Mouse (Mus musculus): ENCODE measurements around the gene Prokr2. TPM values are rescaled to one million over a fixed set of nuclear protein-coding genes. Genes with fewer than 3 reads are reported as not detected.
A peak's percentile ranks its signal among the peaks of the same experiment; 100 is the strongest.
"Not testable (repeated sequence)": the region's sequence is repeated elsewhere in the genome, so short reads cannot be mapped to it uniquely, and the experiment has no call there.

The Prokr2 gene
- polyA plus RNA-seq, 1 experiment from 2014 or later, result 5.1 TPM

GRCm38 (mm10) chr2:132305165-132305564, 80.1 kb downstream of the Prokr2 start:
- H3K27ac ChIP-seq (replicated peaks), result no peak overlapping the region
- no peak for ATAC-seq (replicated peaks)
- H3K9me3 ChIP-seq, result no peaks in the 10 kb centered on the region
- no peaks in the 10 kb centered on the region for H3K27me3 ChIP-seq
- no peak overlapping the region for H3K4me3 ChIP-seq
- H3K9ac ChIP-seq (replicated peaks), result no peak overlapping the region
- H3K36me3 ChIP-seq, result peaks cover 53% of the 10 kb centered on the region
- H3K4me2 ChIP-seq (replicated peaks), result no peak overlapping the region
- WGBS, result 95% methylated on average over 7 of the region's 7 CpGs
- H3K4me1 ChIP-seq, result no peaks in the 10 kb centered on the region

DNA sequence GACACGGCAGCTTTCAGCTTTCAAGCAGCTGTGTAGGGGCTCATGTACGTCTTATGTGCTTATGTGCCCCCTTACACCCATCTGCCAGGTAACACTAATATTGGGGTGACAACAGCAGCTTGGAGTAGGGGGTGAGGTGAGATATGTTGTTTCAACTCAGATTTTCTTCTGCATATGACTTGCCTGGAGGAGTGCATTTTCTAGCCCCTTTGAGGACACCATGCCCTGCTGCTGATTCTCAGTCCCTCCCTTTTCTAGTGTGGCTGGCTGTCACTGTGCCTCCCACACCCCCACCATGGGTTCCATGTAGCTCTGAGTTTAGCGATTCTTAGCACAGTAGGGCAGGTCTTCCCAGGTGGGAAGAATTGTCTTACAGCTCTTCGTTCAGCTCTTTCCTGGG, 83.8 kb downstream of the Prokr2 start:
- 94% methylated on average over 4 of the region's 4 CpGs for WGBS
- H3K4me3 ChIP-seq, result no peak overlapping the region
- no peaks in the 10 kb centered on the region for H3K4me1 ChIP-seq
- H3K27me3 ChIP-seq, result no peaks in the 10 kb centered on the region
- no peak overlapping the region for H3K4me2 ChIP-seq (replicated peaks)
- no peak for ATAC-seq (replicated peaks)
- no peak overlapping the region for H3K9ac ChIP-seq (replicated peaks)
- H3K36me3 ChIP-seq, result peaks cover 66% of the 10 kb centered on the region
- no peak overlapping the region for H3K27ac ChIP-seq (replicated peaks)
- H3K9me3 ChIP-seq, result no peaks in the 10 kb centered on the region

GRCm38 (mm10) chr2:132298250-132298649, 87.0 kb downstream of the Prokr2 start:
- Histone ChIP-seq H3K9ac (replicated peaks) (no peak overlapping the region), H3K4me1 (no peaks in the 10 kb centered on the region), H3K4me3 (no peak overlapping the region), H3K4me2 (replicated peaks) (no peak overlapping the region), H3K27ac (replicated peaks) (no peak overlapping the region), H3K36me3 (peaks cover 70% of the 10 kb centered on the region), H3K27me3 (no peaks in the 10 kb centered on the region), H3K9me3 (no peaks in the 10 kb centered on the region)
- no peak for ATAC-seq (replicated peaks)
- WGBS, result 95% methylated on average over 4 of the region's 4 CpGs

- WGBS, result 95% methylated on average over 10 of the region's 10 CpGs
Measured at GRCm38 (mm10) chr2:132293694-132294450, 91.4 kb downstream of the Prokr2 start.

DNA sequence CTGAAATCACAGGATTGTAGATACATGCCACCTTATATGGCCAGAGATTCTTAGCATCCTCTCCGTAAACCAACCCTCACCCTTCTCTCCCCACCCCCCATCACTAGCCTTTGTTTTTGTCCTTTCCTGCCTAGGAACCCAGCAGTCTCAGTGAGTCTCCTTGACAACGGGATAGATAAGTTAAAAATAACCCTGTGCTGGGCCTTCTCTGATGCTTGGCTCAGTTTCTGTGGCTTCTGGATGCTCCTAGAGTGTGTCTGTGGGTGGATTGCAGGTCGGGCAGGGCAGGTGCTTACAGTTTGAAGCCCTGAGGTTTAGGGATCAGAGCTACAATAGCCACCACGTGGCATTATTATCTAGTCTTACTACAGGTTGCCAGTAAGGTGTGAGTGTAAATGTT, 93.2 kb downstream of the Prokr2 start:
- H3K27ac ChIP-seq (replicated peaks), result peak overlapping the region; percentile 52
- no peak overlapping the region for H3K9ac ChIP-seq (replicated peaks)
- peak; percentile 71; the same call in 1 of the 2 replicates for ATAC-seq (replicated peaks)
- peaks cover 19% of the 10 kb centered on the region for H3K4me1 ChIP-seq
- peaks cover 27% of the 10 kb centered on the region for H3K36me3 ChIP-seq
- WGBS, result 16% methylated on average over 4 of the region's 4 CpGs
- no peaks in the 10 kb centered on the region for H3K27me3 ChIP-seq
- H3K4me2 ChIP-seq (replicated peaks), result no peak overlapping the region
- H3K9me3 ChIP-seq, result no peaks in the 10 kb centered on the region
- H3K4me3 ChIP-seq, result no peak overlapping the region

More at GRCm38 (mm10) chr2:132293694-132294450, 91.4 kb downstream of the Prokr2 start:
- Histone ChIP-seq H3K27me3 (no peaks in the 10 kb centered on the region), H3K4me1 (peaks cover 19% of the 10 kb centered on the region), H3K4me2 (replicated peaks) (no peak overlapping the region), H3K9me3 (no peaks in the 10 kb centered on the region), H3K4me3 (no peak overlapping the region), H3K27ac (replicated peaks) (no peak overlapping the region), H3K9ac (replicated peaks) (no peak overlapping the region), H3K36me3 (peaks cover 43% of the 10 kb centered on the region)
- no peak for ATAC-seq (replicated peaks)

GRCm38 (mm10) chr2:132291265-132291664, 94.0 kb downstream of the Prokr2 start:
- no peaks in the 10 kb centered on the region for H3K9me3 ChIP-seq
- no peak overlapping the region for H3K4me2 ChIP-seq (replicated peaks)
- peaks cover 24% of the 10 kb centered on the region for H3K36me3 ChIP-seq
- no peak overlapping the region for H3K9ac ChIP-seq (replicated peaks)
- no peak for ATAC-seq (replicated peaks)
- H3K27ac ChIP-seq (replicated peaks), result no peak overlapping the region
- 63% methylated on average over 3 of the region's 3 CpGs for WGBS
- no peaks in the 10 kb centered on the region for H3K27me3 ChIP-seq
- H3K4me1 ChIP-seq, result peaks cover 19% of the 10 kb centered on the region
- no peak overlapping the region for H3K4me3 ChIP-seq

DNA sequence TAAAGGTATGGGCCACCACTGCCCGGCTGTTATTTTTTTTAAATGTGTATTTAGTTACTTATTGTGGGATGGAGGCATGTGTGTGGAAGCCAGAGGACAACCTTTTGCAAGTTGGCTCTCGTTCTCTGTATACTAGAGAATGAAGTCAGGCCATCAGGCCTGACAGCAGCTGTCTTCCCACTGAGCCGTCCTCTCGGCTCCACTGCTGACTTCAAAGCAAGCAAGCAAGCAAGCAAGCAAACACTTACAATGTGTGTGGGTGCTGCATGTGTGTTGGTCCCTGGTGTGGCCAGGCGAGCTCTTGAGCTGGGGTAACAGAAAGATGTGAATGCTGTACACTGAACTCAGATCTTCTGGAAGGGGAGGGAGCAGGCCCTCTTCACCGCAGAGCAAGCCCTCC, 94.4 kb downstream of the Prokr2 start:
- ATAC-seq (replicated peaks), result no peak
- peaks cover 19% of the 10 kb centered on the region for H3K4me1 ChIP-seq
- H3K9me3 ChIP-seq, result no peaks in the 10 kb centered on the region
- no peak overlapping the region for H3K4me3 ChIP-seq
- H3K27me3 ChIP-seq, result no peaks in the 10 kb centered on the region
- H3K9ac ChIP-seq (replicated peaks), result no peak overlapping the region
- WGBS, result 79% methylated on average over 6 of the region's 6 CpGs
- H3K36me3 ChIP-seq, result peaks cover 19% of the 10 kb centered on the region
- H3K27ac ChIP-seq (replicated peaks), result no peak overlapping the region
- H3K4me2 ChIP-seq (replicated peaks), result no peak overlapping the region

DNA sequence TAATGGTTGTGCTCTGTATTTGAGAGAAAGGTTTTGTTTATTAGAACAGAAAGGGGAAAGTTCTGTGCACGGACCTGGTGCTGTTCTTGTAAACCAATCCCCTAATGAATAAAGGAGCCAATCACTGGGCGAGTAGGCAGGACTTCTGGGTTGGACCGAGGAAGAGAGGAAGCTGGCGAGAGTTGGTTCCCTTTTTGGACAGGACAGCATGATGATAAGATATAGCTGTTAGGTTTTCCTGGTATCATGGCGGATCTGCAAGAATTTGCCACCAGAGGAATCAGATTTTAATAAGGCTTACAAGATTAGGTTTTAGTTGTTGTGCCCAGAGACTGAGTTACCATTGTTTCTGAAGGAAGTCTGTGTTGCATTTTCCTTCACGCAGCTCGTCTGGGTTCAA, 96.0 kb downstream of the Prokr2 start:
- 81% methylated on average over 5 of the region's 7 CpGs for WGBS
- H3K9me3 ChIP-seq; H3K27ac ChIP-seq (replicated peaks); H3K27me3 ChIP-seq; ATAC-seq (replicated peaks); H3K36me3 ChIP-seq; H3K4me2 ChIP-seq (replicated peaks); H3K9ac ChIP-seq (replicated peaks); H3K4me3 ChIP-seq: not testable (repeated sequence)
- H3K4me1 ChIP-seq, result peaks cover 22% of the 10 kb centered on the region

Other genes starting within 250 kb of the Prokr2 start
- gene Slc23a2, start 240.3 kb downstream of the Prokr2 start, polyA plus RNA-seq (2015; fragmentation: Nextera tagmentation; extraction: Ambion mirVana), result 27.6 and 30.2 TPM in 2 replicates
- gene Tmem230, start 137.6 kb downstream of the Prokr2 start, polyA plus RNA-seq (2015; fragmentation: Nextera tagmentation; extraction: Ambion mirVana), result 47.1 and 47.2 TPM in 2 replicates
- gene Pcna, start 132.1 kb downstream of the Prokr2 start, polyA plus RNA-seq (2015; fragmentation: Nextera tagmentation; extraction: Ambion mirVana), result 190 and 193 TPM in 2 replicates
- 25.7 and 27.6 TPM in 2 replicates for gene Cds2, start 122.3 kb downstream of the Prokr2 start, polyA plus RNA-seq (2015; fragmentation: Nextera tagmentation; extraction: Ambion mirVana)
- 85.7 and 85.9 TPM in 2 replicates for gene Gpcpd1, start 202.3 kb upstream of the Prokr2 start, polyA plus RNA-seq (2015; fragmentation: Nextera tagmentation; extraction: Ambion mirVana)